Mouse (Mus musculus) megakaryocyte-erythroid progenitor cell, adult 5-6 weeks (primary cell): Measurements from ENCODE around the gene Lst1. TPM values are rescaled to one million over a fixed set of nuclear protein-coding genes. Genes with fewer than 3 reads are reported as not detected.

Experiments used
- ATAC-seq: replicated peaks from 2 replicates; pipeline ENCODE4 v1.8.0; 2016; ENCODE audit warnings: mild to moderate bottlenecking, inconsistent platforms; ENCODE audit not compliant: severe bottlenecking, poor library complexity, low FRiP score, low TSS enrichment
- total RNA-seq, 2 experiments: library from RNA; stranded (forward) in 1 of 2; stranded (reverse) in 1 of 2; fragments of 200-1000, 215-1000 nt in 1 of 2; fragments of >200 nt in 1 of 2; fragmentation: Nextera tagmentation in 1 of 2; gene quantifications; 2 replicates each; pipeline ENCODE4 v1.2.3; 2014 to 2017

The Lst1 gene
- total RNA-seq, 2 experiments from 2014 or later: not detected

DNA sequence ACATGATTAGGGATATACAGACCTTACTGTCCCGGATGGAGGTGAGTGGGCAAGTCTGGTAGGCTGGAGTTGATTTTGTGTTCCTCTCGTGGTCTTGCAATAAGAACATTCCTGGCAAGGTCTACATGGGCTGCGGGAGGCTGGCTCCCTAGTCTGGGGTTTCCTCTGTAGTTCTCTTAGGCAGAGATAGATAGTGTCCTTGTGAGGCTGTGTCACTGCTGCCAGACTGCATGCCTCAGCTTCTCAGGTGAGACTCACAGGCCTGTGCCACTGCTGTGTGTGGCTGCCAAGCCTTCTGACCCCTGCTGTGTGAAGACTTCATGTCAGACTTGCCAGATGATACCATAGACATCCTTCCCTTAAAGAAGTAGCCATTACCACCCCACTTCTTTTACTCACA is 49.0 kb downstream of the Lst1 start:
- no peak for ATAC-seq

- ATAC-seq: peak; percentile 60
Measured at GRCm38 (mm10) chr17:35135591-35136320, 52.5 kb downstream of the Lst1 start.

Other genes with a start within 250 kb of the Lst1 start
Only the 30 nearest of the 38 such genes appear.
- 0.31 and 0.54 TPM in 2 replicates for gene Vwa7, start 171.9 kb downstream of the Lst1 start, total RNA-seq (2014; fragmentation: Nextera tagmentation)
- gene Vwa7, start 171.9 kb downstream of the Lst1 start, total RNA-seq (2017): 0.15 and 0.19 TPM in 2 replicates
- 9.4 and 14.7 TPM in 2 replicates for gene Sapcd1, start 160.4 kb downstream of the Lst1 start, total RNA-seq (2014; fragmentation: Nextera tagmentation)
- 4.2 TPM in 1 of 2 replicates, not detected in the other for gene Sapcd1, start 160.4 kb downstream of the Lst1 start, total RNA-seq (2017)
- 10.0 and 10.6 TPM in 2 replicates for gene Msh5, start 141.7 kb downstream of the Lst1 start, total RNA-seq (2014; fragmentation: Nextera tagmentation)
- 2.4 and 3.1 TPM in 2 replicates for gene Msh5, start 141.7 kb downstream of the Lst1 start, total RNA-seq (2017)
- gene Clic1, start 138.5 kb downstream of the Lst1 start, total RNA-seq (2014; fragmentation: Nextera tagmentation): 126 and 137 TPM in 2 replicates
- gene Clic1, start 138.5 kb downstream of the Lst1 start, total RNA-seq (2017): 137 and 183 TPM in 2 replicates
- gene Ddah2, start 129.4 kb downstream of the Lst1 start, total RNA-seq (2014; fragmentation: Nextera tagmentation): 2.7 and 7.6 TPM in 2 replicates
- 4.6 and 21.4 TPM in 2 replicates for gene Ddah2, start 129.4 kb downstream of the Lst1 start, total RNA-seq (2017)
- gene Ly6g6c, start 123.1 kb downstream of the Lst1 start, total RNA-seq (2014; fragmentation: Nextera tagmentation): not detected in 2 replicates
- not detected in 2 replicates for gene Ly6g6c, start 123.1 kb downstream of the Lst1 start, total RNA-seq (2017)
- gene Mpig6b, start 122.3 kb downstream of the Lst1 start, total RNA-seq (2014; fragmentation: Nextera tagmentation): 0.32 TPM in 1 of 2 replicates, not detected in the other
- not detected in 2 replicates for gene Mpig6b, start 122.3 kb downstream of the Lst1 start, total RNA-seq (2017)
- gene Ly6g6e, start 111.5 kb downstream of the Lst1 start, total RNA-seq (2014; fragmentation: Nextera tagmentation): not detected in 2 replicates
- not detected in 2 replicates for gene Ly6g6e, start 111.5 kb downstream of the Lst1 start, total RNA-seq (2017)
- not detected in 2 replicates for gene Ly6g6d, start 110.4 kb downstream of the Lst1 start, total RNA-seq (2014; fragmentation: Nextera tagmentation)
- not detected in 2 replicates for gene Ly6g6d, start 110.4 kb downstream of the Lst1 start, total RNA-seq (2017)
- gene Ly6g6f, start 102.8 kb downstream of the Lst1 start, total RNA-seq (2014; fragmentation: Nextera tagmentation): not detected in 2 replicates
- not detected in 2 replicates for gene Ly6g6f, start 102.8 kb downstream of the Lst1 start, total RNA-seq (2017)
- 62.9 and 76.7 TPM in 2 replicates for gene Abhd16a, start 99.2 kb downstream of the Lst1 start, total RNA-seq (2014; fragmentation: Nextera tagmentation)
- gene Abhd16a, start 99.2 kb downstream of the Lst1 start, total RNA-seq (2017): 38.5 and 46.7 TPM in 2 replicates
- gene Ly6g5c, start 80.2 kb downstream of the Lst1 start, total RNA-seq (2014; fragmentation: Nextera tagmentation): not detected in 2 replicates
- not detected in 2 replicates for gene Ly6g5c, start 80.2 kb downstream of the Lst1 start, total RNA-seq (2017)
- 0.42 and 1.1 TPM in 2 replicates for gene Ly6g5b, start 73.0 kb downstream of the Lst1 start, total RNA-seq (2014; fragmentation: Nextera tagmentation)
- gene Ly6g5b, start 73.0 kb downstream of the Lst1 start, total RNA-seq (2017): 0.99 TPM in 1 of 2 replicates, not detected in the other
- gene Gpank1, start 67.0 kb downstream of the Lst1 start, total RNA-seq (2014; fragmentation: Nextera tagmentation): 30.4 and 31.5 TPM in 2 replicates
- gene Gpank1, start 67.0 kb downstream of the Lst1 start, total RNA-seq (2017): 36.2 and 37.7 TPM in 2 replicates
- gene Csnk2b, start 66.4 kb downstream of the Lst1 start, total RNA-seq (2014; fragmentation: Nextera tagmentation): 340 and 451 TPM in 2 replicates
- gene Csnk2b, start 66.4 kb downstream of the Lst1 start, total RNA-seq (2017): 319 and 482 TPM in 2 replicates
- gene D17H6S53E, start 62.1 kb downstream of the Lst1 start, total RNA-seq (2014; fragmentation: Nextera tagmentation): 0.70 and 6.3 TPM in 2 replicates
- 4.4 and 9.0 TPM in 2 replicates for gene D17H6S53E, start 62.1 kb downstream of the Lst1 start, total RNA-seq (2017)
- not detected in 2 replicates for gene Apom, start 56.4 kb downstream of the Lst1 start, total RNA-seq (2014; fragmentation: Nextera tagmentation)
- not detected in 2 replicates for gene Apom, start 56.4 kb downstream of the Lst1 start, total RNA-seq (2017)
- gene Bag6, start 53.3 kb downstream of the Lst1 start, total RNA-seq (2014; fragmentation: Nextera tagmentation): 158 TPM in 2 replicates
- 63.3 and 105 TPM in 2 replicates for gene Bag6, start 53.3 kb downstream of the Lst1 start, total RNA-seq (2017)
- 392 and 430 TPM in 2 replicates for gene Prrc2a, start 23.5 kb downstream of the Lst1 start, total RNA-seq (2014; fragmentation: Nextera tagmentation)
- gene Prrc2a, start 23.5 kb downstream of the Lst1 start, total RNA-seq (2017): 44.9 and 47.1 TPM in 2 replicates
- gene Aif1, start 12.4 kb downstream of the Lst1 start, total RNA-seq (2014; fragmentation: Nextera tagmentation): not detected in 2 replicates
- gene Aif1, start 12.4 kb downstream of the Lst1 start, total RNA-seq (2017): 7.4 TPM in 1 of 2 replicates, not detected in the other
- 5.5 and 12.6 TPM in 2 replicates for gene Ltb, start 6.0 kb upstream of the Lst1 start, total RNA-seq (2014; fragmentation: Nextera tagmentation)
- gene Ltb, start 6.0 kb upstream of the Lst1 start, total RNA-seq (2017): 1.3 TPM in 1 of 2 replicates, not detected in the other
- 1.8 TPM in 1 of 2 replicates, not detected in the other for gene Tnf, start 13.6 kb upstream of the Lst1 start, total RNA-seq (2014; fragmentation: Nextera tagmentation)
- 0.88 and 7.7 TPM in 2 replicates for gene Tnf, start 13.6 kb upstream of the Lst1 start, total RNA-seq (2017)
- 0.45 TPM in 1 of 2 replicates, not detected in the other for gene Lta, start 16.9 kb upstream of the Lst1 start, total RNA-seq (2014; fragmentation: Nextera tagmentation)
- gene Lta, start 16.9 kb upstream of the Lst1 start, total RNA-seq (2017): not detected in 2 replicates
- not detected in 2 replicates for gene Gm16181, start 32.4 kb upstream of the Lst1 start, total RNA-seq (2014; fragmentation: Nextera tagmentation)
- gene Gm16181, start 32.4 kb upstream of the Lst1 start, total RNA-seq (2017): not detected in 2 replicates
- 4.5 and 8.0 TPM in 2 replicates for gene Atp6v1g2, start 45.2 kb upstream of the Lst1 start, total RNA-seq (2014; fragmentation: Nextera tagmentation)
- gene Atp6v1g2, start 45.2 kb upstream of the Lst1 start, total RNA-seq (2017): 0.99 and 2.2 TPM in 2 replicates
- 8.8 and 10.1 TPM in 2 replicates for gene Nfkbil1, start 47.4 kb upstream of the Lst1 start, total RNA-seq (2014; fragmentation: Nextera tagmentation)
- 3.5 and 10.1 TPM in 2 replicates for gene Nfkbil1, start 47.4 kb upstream of the Lst1 start, total RNA-seq (2017)
- 488 and 550 TPM in 2 replicates for gene Ddx39b, start 53.3 kb upstream of the Lst1 start, total RNA-seq (2014; fragmentation: Nextera tagmentation)
- gene Ddx39b, start 53.3 kb upstream of the Lst1 start, total RNA-seq (2017): 211 and 221 TPM in 2 replicates
- gene H2-D1, start 74.3 kb upstream of the Lst1 start, total RNA-seq (2014; fragmentation: Nextera tagmentation): 237 and 344 TPM in 2 replicates
- 289 and 334 TPM in 2 replicates for gene H2-D1, start 74.3 kb upstream of the Lst1 start, total RNA-seq (2017)
- gene H2-Q1, start 132.0 kb upstream of the Lst1 start, total RNA-seq (2014; fragmentation: Nextera tagmentation): not detected in 2 replicates
- not detected in 2 replicates for gene H2-Q1, start 132.0 kb upstream of the Lst1 start, total RNA-seq (2017)
- gene H2-Q2, start 153.8 kb upstream of the Lst1 start, total RNA-seq (2014; fragmentation: Nextera tagmentation): not detected in 2 replicates
- not detected in 2 replicates for gene H2-Q2, start 153.8 kb upstream of the Lst1 start, total RNA-seq (2017)